Mouse (Mus musculus): Measurements from ENCODE around the gene Gm21865. TPM values are rescaled to one million over a fixed set of nuclear protein-coding genes. Genes with fewer than 3 reads are reported as not detected.

The Gm21865 gene
- not detected in 2 replicates for polyA plus RNA-seq (2015; fragmentation: Nextera tagmentation; extraction: Ambion mirVana)

DNA sequence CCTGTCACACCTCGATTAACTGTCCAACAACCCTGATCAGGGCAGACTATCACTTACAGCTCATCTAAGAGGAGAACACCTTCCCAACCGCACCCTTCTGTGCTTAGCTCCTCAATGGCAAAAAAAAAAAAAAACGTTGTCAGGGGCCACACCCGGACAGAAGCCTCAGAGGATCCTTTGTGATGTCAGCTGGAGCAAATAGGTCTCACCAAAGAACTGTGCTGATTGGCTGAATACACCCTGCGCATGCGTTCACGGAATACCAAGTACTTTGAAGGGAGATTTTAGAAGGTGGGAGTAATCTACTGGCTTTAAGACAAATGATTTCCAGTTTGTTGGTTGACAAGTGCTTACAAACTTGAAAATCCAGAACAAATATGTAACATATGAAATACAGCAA, at the start of gene Gm21865:
Gm21865 (minus strand) TSS at position 101 of the 400 bp plus-strand sequence.

Other genes with a start within 250 kb of the Gm21865 start
- gene Gm21882, start 64.6 kb upstream of the Gm21865 start, polyA plus RNA-seq (2015; fragmentation: Nextera tagmentation; extraction: Ambion mirVana) = not detected in 2 replicates

Measured in neural tube, postnatal 0 days (tissue).